Mouse (Mus musculus): ENCODE measurements at regions not wholly inside any gene's neighbourhood (a gene's known extent, or its start where the extent isn't known, plus 50 kb on each side); places are given as distances from the start of the nearest gene placed in this dataset.
A peak's percentile ranks its signal among the peaks of the same experiment; 100 is the strongest.

- DNase-seq (ENCODE audit: low read depth) = no peak
These were observed 95.5 kb upstream of the Mvb12b start for GRCm38 (mm10) chr2:33983112-33983748.

DNA sequence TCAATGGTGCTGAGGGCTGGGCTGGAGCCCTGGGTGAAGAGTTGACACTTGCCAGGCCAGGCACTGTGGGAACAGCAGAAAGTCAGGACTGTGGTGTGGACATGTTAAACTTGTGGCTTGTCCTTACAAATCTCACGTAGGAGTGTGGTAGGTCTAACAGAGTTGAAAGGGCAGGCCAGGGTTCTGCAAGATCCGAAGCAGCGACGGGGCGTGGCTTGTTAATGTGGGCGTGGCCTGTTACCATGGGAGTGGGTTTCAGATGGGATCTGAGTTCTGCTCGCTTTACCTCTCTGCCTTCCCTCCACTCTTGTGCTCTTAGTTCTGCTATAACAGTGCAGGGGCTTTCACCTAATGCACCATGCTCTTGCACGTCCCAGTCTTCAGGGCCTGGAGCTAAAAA is 94.2 kb upstream of the Mvb12b start:
- no peak for DNase-seq (ENCODE audit: low read depth)

GRCm38 (mm10) chr2:33981321-33981720 is 93.6 kb upstream of the Mvb12b start:
- DNase-seq (ENCODE audit: low read depth) = no peak

- DNase-seq (ENCODE audit: low read depth) = no peak
These were observed 93.1 kb upstream of the Mvb12b start for GRCm38 (mm10) chr2:33980884-33981283.

- no peak for DNase-seq (ENCODE audit: low read depth)
These were observed 91.5 kb upstream of the Mvb12b start for GRCm38 (mm10) chr2:33979276-33979675.

DNA sequence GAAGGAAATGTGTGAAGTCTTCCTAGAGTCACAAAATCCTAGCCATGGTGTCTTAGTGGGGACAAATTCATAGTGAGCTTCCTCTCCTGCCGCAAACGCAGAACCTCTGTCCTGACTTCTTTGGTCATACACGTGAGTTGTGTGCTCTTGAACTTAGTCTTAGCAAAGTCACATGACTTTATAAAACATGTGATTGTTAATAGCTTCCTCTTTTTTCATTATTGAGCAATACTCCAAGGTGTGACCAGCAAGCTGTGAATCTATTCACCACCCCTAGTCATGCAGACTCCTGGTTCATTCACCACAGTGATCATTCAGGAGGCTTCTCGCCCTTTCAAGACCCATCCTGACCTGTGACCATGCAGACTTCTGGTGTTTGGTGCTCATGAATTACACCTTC is 90.8 kb upstream of the Mvb12b start:
- DNase-seq (ENCODE audit: low read depth) = no peak

DNA sequence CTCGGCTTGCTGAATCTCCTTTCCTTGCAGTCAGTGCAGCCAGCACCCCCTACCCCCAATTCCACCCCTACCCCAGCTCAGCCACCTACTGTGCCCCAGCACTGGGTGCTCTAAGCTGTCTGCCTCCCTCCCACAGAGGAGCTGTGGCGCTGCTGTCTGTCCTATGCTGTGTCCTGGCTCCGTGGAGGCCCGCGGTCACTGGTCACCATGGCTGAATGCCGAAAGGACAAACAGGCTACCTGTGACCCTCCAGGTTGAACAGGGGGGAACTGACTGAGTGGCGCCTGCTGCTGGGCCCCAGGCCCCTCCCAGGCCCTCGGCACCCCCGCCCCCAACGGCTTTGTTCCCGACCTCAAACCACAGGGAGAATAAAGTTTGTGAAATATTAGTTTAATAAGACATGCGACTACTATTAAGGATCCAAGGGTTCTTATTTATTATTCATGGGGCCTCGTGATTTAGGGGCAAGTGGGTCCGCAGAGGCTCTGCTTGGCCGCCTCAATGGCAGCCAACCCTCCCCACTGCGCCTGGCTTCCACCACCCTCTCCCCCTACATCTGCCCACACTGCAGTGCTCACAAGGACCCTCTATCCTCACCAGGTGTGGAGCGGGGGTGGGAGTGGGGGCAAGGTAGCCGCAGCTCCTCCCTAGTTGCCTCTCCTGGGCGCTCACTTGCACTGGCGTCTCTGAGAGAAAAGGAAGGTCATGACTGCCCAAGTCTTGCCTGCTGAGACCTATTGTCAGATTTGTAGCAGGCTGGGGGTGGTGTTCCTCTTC is 90.0 kb upstream of the Mvb12b start:
- no peak for DNase-seq (ENCODE audit: low read depth)

DNA sequence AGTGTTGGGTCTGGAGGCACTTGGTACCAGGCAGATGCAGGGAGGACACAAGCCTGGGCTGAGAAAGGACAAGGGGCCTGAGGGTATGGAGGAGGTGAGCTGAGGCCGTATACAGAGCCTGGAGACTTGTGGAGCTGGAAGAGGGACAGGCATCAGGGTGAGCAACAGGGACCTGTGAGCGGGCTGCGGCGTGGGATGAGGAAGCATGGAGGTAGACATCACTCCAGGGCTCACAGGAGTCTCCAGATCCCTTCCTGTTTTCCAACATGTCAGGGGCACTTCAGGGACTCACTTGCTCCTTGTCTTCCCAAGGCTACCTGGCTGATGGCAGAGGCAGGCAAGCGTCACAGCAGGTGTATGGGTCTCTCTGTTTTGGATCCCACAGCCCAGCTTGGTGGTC is 89.4 kb upstream of the Mvb12b start:
- DNase-seq (ENCODE audit: low read depth) = no peak

GRCm38 (mm10) chr2:33976183-33976582 is 88.4 kb upstream of the Mvb12b start:
- DNase-seq (ENCODE audit: low read depth) = no peak

DNA sequence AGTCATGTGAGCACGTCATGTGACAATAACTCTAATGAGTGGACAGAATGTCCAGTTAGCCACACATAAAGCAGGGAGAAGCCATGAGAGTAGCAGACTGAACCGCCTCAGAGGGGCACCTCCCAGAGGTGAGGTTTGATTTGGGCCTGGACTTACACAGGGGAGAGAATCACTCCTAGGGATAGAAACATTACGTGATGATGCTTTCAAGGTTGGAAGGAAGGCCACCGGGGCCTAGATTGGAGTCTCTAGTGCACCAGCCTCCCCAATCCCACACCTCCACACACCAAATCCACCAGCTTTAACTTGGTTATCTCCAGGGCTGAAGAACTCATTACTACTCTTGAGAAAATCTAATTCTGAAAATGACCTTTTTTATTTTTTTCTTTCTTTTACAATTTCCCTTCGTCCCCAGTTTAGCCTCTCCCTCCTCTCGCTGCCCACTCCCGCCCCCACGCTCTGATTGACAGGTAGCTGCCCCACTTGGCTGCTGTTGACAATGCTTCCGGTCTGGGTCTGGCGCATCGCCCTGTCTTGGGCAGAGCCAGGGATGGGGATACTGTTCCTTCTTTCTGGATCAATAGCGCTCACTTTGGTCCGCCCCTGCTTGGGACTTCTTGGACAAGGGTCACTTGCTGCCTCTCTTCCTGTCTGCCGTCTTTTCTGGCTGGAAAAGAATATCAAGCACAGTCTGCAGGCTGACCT is 87.8 kb upstream of the Mvb12b start:
- DNase-seq (ENCODE audit: low read depth) = no peak

GRCm38 (mm10) chr2:33974737-33975422 is 87.1 kb upstream of the Mvb12b start:
- DNase-seq (ENCODE audit: low read depth) = no peak

DNA sequence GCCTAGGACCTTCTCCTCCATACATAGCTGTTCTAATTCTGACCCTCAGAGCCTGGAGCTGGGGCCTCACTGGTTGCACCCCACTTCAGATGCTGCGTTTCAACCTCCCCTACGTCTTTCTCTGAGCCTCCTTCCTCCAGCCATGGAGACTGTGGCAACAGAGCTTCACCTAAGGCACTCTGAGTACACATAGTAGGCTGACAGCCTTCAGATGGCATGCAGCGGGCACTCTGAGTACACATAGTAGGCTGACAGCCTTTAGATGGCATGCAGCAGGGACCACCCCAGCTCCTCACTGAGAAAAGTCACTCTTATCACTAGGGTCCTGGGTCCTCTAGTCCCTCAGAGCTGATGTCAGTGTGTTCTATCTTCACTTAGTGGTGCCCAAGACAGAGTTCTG is 86.3 kb upstream of the Mvb12b start:
- no peak for DNase-seq (ENCODE audit: low read depth)

DNA sequence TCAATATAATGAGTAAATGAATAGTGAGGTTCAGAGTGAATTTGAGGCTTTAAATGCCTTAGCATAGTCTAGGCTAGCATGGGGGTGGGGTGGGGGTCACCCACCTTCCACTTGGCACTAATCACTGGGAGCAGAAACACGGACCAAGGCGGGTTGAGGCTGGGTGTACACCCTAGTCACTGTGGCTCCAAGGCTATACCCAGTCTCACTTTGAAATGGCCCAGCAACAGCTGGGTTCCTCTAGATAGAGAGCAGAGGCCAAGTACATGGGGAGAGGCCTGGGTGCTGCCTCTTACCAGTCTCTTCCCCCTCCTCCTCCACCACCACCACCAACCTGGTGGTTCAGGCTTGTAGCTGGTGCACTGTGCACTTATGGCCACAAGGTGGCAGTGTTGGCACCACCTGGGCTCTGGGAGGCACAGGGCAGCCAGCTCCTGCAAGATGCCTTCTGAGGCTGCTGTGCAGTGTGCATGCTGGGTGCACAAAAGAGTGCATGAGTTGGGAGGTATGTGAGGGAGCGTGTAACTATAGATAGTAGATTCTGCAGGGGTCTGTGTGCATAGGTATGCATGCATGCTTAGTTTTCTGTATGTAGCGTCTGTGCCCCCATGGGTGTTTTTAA is 85.6 kb upstream of the Mvb12b start:
- peak; percentile 89 for DNase-seq (ENCODE audit: low read depth)

GRCm38 (mm10) chr2:33966984-33967421 is 79.3 kb upstream of the Mvb12b start:
- DNase-seq (ENCODE audit: low read depth) = no peak

- DNase-seq (ENCODE audit: low read depth) = no peak
These were observed 78.7 kb upstream of the Mvb12b start for GRCm38 (mm10) chr2:33966389-33966983.

DNA sequence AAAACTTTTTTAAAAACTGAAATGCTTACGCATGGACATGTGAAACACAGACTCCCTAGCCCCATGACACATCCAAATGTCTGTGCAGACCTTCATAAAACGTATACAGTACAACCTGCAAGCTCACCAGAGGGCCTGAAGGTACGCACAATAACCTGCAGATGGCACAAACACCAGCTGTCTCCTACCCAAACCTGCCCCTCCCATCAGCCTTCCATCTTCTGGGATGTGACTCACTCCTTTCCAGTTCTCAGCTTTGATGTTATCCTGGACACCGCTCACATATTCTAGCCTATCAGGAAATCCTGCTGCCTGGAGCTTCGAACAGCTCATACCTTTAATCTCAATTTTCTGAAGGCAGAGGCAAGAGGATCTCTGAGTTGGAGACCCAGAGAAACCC is 76.3 kb upstream of the Mvb12b start:
- peak; percentile 20 for DNase-seq (ENCODE audit: low read depth)

DNA sequence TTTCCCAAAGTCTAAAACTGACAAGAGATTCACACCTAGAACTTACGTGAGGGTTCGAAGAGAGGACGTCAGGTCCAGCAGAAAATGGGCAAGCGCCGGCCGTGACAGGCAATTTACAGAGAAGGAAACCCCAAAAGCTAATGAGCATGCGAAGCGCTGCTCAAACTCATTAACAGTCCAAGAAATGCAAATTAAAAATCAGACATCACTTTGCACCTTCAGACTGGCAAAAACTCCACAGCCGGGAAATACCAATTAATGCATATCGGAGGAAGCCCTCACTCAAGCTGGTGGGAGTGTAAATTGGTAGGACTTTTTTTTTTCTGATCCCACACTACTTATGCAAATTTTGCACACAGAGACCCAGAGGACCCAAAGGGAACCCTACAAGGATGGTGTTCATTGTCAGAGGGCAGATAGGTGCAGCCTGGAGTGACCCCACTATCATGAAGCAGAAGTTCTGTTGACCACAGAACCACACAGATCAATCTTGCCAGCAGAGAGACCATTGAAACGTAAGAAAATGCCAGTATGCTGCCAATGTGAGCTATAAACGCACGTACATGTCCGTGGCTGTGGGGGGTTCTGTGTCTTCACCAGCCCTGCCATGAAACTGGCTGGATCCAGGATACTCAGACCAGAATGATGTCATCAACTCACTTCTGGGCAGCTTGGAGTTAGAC is 74.8 kb upstream of the Mvb12b start:
- no peak for DNase-seq (ENCODE audit: low read depth)

GRCm38 (mm10) chr2:33961566-33961965 is 73.8 kb upstream of the Mvb12b start:
- DNase-seq (ENCODE audit: low read depth) = peak; percentile 57

DNA sequence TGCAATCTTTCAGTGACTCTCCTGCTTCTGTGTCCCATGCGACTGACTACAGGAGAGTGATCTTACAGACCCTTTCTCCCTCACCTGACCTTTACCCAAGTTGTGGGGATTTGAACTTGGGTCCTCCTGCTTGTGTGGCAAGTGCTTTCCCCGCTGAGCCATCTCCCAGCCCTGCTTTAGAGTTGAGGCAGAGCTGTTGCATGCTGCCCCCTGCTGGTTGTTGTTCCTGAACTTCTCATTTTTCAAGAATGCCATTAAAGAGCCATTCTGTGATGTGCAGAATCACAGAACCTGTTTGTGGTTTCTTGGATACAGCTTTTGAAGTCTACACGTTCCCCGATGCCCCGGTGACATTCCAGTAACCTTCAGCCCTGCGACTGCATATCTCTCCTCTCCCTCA is 70.0 kb upstream of the Mvb12b start:
- DNase-seq (ENCODE audit: low read depth) = peak; percentile 61

- DNase-seq (ENCODE audit: low read depth) = no peak
These were observed 56.6 kb upstream of the Mvb12b start for GRCm38 (mm10) chr2:33944301-33944700.

- no peak for DNase-seq (ENCODE audit: low read depth)
These were observed 54.3 kb upstream of the Mvb12b start for GRCm38 (mm10) chr2:33942085-33942484.
